Mouse (Mus musculus) liver, embryonic 15.5 days (tissue): ENCODE measurements around the gene Nod1. TPM values are rescaled to one million over a fixed set of nuclear protein-coding genes. Genes with fewer than 3 reads are reported as not detected.

Experiments
- ATAC-seq: fragments of 200-750 bp; cut with Nextera tagmentation; 2 replicates; pipeline ENCODE4 v1.8.0; 2017; ENCODE audit warnings: moderate number of reproducible peaks, mild to moderate bottlenecking, moderate library complexity; ENCODE audit not compliant: insufficient read depth
- H3K27ac ChIP-seq: fragments of 300-500 bp; sonication (generic); replicated peaks from 2 replicates; pipeline ENCODE4 v1.5.1; 2015; ENCODE audit warnings: mild to moderate bottlenecking, inconsistent platforms
- H3K27me3 ChIP-seq: fragments of 300-500 bp; sonication (generic); 2 replicates; pipeline ENCODE4 v1.6.1; 2015; ENCODE audit warnings: mild to moderate bottlenecking, inconsistent platforms
- H3K36me3 ChIP-seq: fragments of 300-500 bp; sonication (generic); replicated peaks from 2 replicates; pipeline ENCODE4 v1.6.1; 2015; ENCODE audit warnings: moderate library complexity, mild to moderate bottlenecking, inconsistent platforms
- H3K4me1 ChIP-seq: fragments of 300-500 bp; sonication (generic); replicated peaks from 2 replicates; pipeline ENCODE4 v1.6.1; 2015; ENCODE audit warnings: inconsistent platforms
- H3K4me2 ChIP-seq: fragments of 300-500 bp; sonication (generic); 2 replicates; pipeline ENCODE4 v1.6.1; 2015; ENCODE audit warnings: moderate library complexity, mild to moderate bottlenecking, inconsistent platforms
- H3K4me3 ChIP-seq: fragments of 300-500 bp; sonication (generic); replicated peaks from 2 replicates; pipeline ENCODE4 v1.5.1; 2015; ENCODE audit warnings: mild to moderate bottlenecking, inconsistent platforms
- H3K9ac ChIP-seq: fragments of 300-500 bp; sonication (generic); 2 replicates; pipeline ENCODE4 v1.6.1; 2015; ENCODE audit warnings: moderate library complexity, mild to moderate bottlenecking, inconsistent platforms
- H3K9me3 ChIP-seq: fragments of 300-500 bp; sonication (generic); replicated peaks from 2 replicates; pipeline ENCODE4 v1.6.1; 2016; ENCODE audit warnings: inconsistent platforms
- WGBS: fragments of 180-500 bp; shearing (Covaris S2); methylation state at CpG from one replicate; pipeline ENCODE4 v1.1.7; 2015; ENCODE audit warnings: mixed read lengths; ENCODE audit not compliant: insufficient replicate concordance; 5-methylcytosine and 5-hydroxymethylcytosine counted together
- polyA plus RNA-seq: library from polyadenylated mRNA; unstranded; fragments of >200 nt; fragmentation: Nextera tagmentation; extraction: Ambion mirVana; gene quantifications from 2 replicates; pipeline ENCODE4 v1.2.1, GENCODE M21; 2015

Nod1 gene
- polyA plus RNA-seq, 1 experiment from 2014 or later, result 2.2 TPM

DNA sequence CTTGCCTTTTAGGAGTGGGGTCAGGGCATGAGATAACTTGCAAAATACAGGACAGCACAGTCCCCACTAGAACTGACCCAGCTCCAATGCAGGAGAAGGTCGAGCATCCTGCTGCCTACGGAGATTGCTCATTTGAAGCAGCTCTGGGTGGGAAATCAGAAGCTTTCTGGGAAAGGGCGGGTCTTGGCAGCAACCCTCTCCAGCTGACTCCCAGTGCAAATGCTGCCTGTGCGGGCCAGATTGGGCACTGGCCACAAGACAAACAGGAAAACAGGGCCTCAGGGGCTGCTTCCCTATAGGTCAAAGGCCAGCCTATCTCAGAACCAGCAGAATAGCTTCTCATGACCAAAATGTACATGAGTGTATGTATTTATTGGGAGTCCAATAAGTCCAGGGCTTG is 32.8 kb downstream of the Nod1 start:
- no peak overlapping the region for H3K27ac ChIP-seq

DNA sequence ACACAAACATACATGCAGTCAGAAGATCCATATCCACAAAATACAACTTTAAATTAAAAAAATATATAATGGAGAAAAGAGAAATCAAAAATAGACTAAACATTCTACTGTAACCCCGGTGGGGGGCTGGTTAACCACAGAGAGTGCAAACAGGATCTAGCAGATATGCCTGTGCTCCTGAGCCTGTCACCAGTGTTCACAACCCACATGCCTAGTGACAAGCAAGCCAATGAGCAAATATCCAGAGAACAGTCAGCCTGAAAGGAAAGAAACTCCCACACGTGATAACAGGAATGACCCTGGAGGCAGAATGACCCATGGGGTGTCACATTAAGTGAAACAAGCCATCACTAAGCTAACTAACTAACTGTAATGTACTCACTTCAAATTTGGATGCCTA is 35.9 kb downstream of the Nod1 start:
- Histone ChIP-seq H3K4me3 (no peak overlapping the region), H3K27ac (no peak overlapping the region), H3K4me1 (peaks cover 9% of the 10 kb centered on the region), H3K9ac (no peak overlapping the region), H3K9me3 (no peaks in the 10 kb centered on the region), H3K4me2 (no peak overlapping the region), H3K27me3 (no peaks in the 10 kb centered on the region), H3K36me3 (no peaks in the 10 kb centered on the region)
- 13% methylated on average over 2 of the region's 2 CpGs for WGBS
- ATAC-seq, result no peak

More for the DNA sequence above, 32.8 kb downstream of the Nod1 start:
- WGBS, result 17% methylated on average over 4 of the region's 4 CpGs
- peaks cover 9% of the 10 kb centered on the region for H3K4me1 ChIP-seq
- H3K9ac ChIP-seq, result no peak overlapping the region
- no peak overlapping the region for H3K4me3 ChIP-seq
- H3K9me3 ChIP-seq, result no peaks in the 10 kb centered on the region
- peaks cover 19% of the 10 kb centered on the region; the same call in 1 of the 2 replicates for H3K27me3 ChIP-seq
- no peaks in the 10 kb centered on the region for H3K36me3 ChIP-seq
- peak; percentile 25; the same call in 1 of the 2 replicates for ATAC-seq
- H3K4me2 ChIP-seq, result no peak overlapping the region

DNA sequence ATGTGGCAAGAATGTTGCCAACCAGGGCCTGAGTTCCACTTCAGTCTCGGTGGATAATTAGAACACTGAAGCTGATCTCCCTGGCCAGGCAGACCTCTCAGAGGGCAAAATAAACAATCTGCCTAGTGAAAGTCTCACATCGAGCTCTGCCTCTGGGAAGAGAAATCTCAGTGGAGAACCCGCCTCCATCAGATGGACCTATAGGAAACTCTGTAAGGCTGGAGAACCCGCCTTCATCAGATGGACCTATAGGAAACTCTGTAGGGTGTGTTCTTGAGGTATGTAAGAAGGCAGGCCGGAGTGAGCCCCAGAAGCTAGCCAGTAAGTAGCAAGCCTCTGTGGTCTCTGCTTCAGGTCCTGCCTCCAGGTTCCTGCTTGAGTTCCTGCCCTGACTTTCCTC is 37.5 kb downstream of the Nod1 start:
- Histone ChIP-seq H3K4me1 (peaks cover 2% of the 10 kb centered on the region; the same call in 1 of the 2 replicates), H3K4me2 (no peak overlapping the region), H3K27me3 (no peaks in the 10 kb centered on the region), H3K27ac (no peak overlapping the region), H3K4me3 (no peak overlapping the region), H3K9ac (no peak overlapping the region), H3K36me3 (no peaks in the 10 kb centered on the region), H3K9me3 (no peaks in the 10 kb centered on the region)
- 57% methylated on average over 5 of the region's 5 CpGs for WGBS
- no peak for ATAC-seq

DNA sequence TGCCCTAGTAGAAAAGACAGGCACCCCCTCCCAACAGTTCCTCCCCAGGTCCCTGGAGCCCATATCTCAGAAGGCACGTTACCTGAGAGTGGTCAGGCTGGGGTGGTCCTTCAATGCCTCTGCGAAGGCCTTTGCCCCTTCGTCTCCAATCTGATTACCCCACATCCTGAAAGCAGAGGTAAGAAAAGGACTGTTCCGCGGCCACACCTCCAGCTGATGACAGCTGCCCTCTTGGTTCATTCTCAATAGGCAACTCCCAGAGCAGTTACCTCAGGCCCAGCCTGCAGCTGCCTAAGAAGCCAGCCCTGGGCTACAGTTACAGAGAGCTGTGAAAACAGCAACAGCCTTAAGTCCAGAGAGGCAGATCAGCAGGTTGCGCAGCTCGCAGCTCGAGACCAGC is 38.1 kb downstream of the Nod1 start:
- no peak for ATAC-seq
- Histone ChIP-seq H3K4me1 (no peaks in the 10 kb centered on the region; the same call in 1 of the 2 replicates), H3K27ac (no peak overlapping the region), H3K4me3 (no peak overlapping the region), H3K27me3 (no peaks in the 10 kb centered on the region), H3K4me2 (peak overlapping the region; percentile 20; the same call in 1 of the 2 replicates), H3K36me3 (no peaks in the 10 kb centered on the region), H3K9me3 (no peaks in the 10 kb centered on the region), H3K9ac (no peak overlapping the region)
- WGBS, result 58% methylated on average over 8 of the region's 8 CpGs

DNA sequence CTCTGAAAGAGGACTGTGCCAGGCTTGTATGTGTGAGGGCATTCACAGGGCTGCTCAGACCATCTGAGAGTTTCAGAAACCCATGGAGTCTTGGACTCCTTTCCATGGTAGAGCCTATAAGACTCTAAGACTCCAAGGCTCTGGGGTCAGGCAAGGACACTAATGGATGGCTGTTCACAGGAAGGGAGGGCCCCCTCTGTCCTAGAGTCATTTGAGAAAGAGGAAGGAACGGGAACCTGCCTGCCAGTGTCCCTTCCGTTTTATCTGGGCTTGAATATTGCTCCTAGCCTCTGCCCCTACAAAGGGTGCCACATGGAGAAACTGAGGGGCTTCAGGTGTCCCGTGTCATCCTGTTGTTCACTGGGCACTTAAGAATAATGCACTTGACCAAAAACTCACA is 38.5 kb downstream of the Nod1 start:
- Histone ChIP-seq H3K27me3 (no peaks in the 10 kb centered on the region), H3K9me3 (no peaks in the 10 kb centered on the region), H3K36me3 (no peaks in the 10 kb centered on the region), H3K4me3 (no peak overlapping the region), H3K4me1 (no peaks in the 10 kb centered on the region; the same call in 1 of the 2 replicates), H3K27ac (no peak overlapping the region), H3K9ac (no peak overlapping the region), H3K4me2 (peak overlapping the region; percentile 20; the same call in 1 of the 2 replicates)
- ATAC-seq, result no peak
- 23% methylated on average over 3 of the region's 3 CpGs for WGBS

DNA sequence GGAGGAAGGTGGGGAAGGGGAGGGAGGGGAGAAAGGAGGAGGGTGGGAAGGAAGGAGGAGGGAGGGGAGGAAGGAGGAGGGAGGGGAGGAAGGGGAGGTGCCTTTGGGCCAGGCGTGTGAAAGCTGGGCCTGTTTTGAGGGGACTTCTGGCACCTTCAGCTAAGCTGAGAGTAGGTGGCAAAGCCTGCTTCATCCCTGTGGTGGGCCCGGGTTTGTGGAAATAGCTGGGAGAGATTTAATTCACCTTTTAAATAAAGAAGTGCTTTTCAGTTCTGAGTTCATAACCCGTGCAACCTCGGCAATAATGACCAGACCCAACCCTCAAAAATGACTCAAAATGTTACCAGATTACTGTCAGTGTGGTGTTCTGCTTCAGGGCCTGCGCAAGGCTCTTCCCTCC is 39.2 kb downstream of the Nod1 start:
- H3K4me2 ChIP-seq, result no peak overlapping the region
- H3K27me3 ChIP-seq, result no peaks in the 10 kb centered on the region
- H3K27ac ChIP-seq, result no peak overlapping the region
- no peaks in the 10 kb centered on the region; the same call in 1 of the 2 replicates for H3K4me1 ChIP-seq
- 54% methylated on average over 5 of the region's 5 CpGs for WGBS
- no peaks in the 10 kb centered on the region for H3K9me3 ChIP-seq
- ATAC-seq, result no peak
- H3K9ac ChIP-seq, result no peak overlapping the region
- H3K4me3 ChIP-seq, result no peak overlapping the region
- no peaks in the 10 kb centered on the region for H3K36me3 ChIP-seq

DNA sequence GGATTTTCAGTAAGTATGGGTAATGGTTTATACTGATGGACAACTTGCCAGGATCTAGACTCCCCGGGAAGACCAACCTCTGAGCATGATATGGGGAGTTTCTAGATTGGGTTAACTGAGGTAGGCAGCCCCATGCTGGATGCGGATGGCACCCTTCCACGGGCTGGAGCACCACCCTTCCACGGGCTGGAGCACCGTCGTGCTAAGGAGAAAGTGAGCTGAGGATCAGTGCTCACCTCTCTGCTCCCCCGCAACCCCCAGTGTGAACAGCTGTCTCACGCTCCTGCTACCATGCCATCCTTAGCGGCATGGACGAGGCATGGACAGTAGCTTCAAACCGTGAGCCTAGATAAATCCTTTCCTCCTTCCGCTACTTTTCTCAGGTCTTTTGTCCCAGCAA is 39.9 kb downstream of the Nod1 start:
- 78% methylated on average over 12 of the region's 12 CpGs for WGBS
- H3K4me3 ChIP-seq, result no peak overlapping the region
- H3K9ac ChIP-seq, result no peak overlapping the region
- no peaks in the 10 kb centered on the region; the same call in 1 of the 2 replicates for H3K4me1 ChIP-seq
- H3K9me3 ChIP-seq, result no peaks in the 10 kb centered on the region
- H3K4me2 ChIP-seq, result no peak overlapping the region
- no peaks in the 10 kb centered on the region for H3K36me3 ChIP-seq
- no peak for ATAC-seq
- no peaks in the 10 kb centered on the region for H3K27me3 ChIP-seq
- H3K27ac ChIP-seq, result no peak overlapping the region

DNA sequence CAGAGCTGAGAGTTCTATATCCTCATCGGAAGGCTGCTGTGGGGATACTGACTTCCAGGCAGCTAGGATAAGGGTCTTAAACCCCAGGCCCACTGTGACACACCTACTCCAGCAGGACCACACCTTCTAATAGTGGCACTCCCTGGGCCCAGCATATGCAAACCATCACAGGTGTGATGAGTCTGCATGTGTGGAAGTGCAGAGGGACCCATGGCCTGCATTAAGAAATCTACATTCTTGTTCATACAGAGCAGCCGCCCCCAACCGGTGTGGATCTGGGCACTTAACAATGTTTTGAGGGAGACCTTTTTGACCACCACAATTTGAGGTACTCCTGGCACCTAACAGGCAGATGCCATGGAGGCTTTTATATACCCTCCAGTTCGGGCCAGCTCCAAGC is 40.8 kb downstream of the Nod1 start:
- no peak overlapping the region for H3K4me2 ChIP-seq
- no peaks in the 10 kb centered on the region for H3K27me3 ChIP-seq
- 74% methylated on average over 4 of the region's 4 CpGs for WGBS
- H3K4me3 ChIP-seq, result no peak overlapping the region
- no peak for ATAC-seq
- no peak overlapping the region for H3K27ac ChIP-seq
- H3K36me3 ChIP-seq, result no peaks in the 10 kb centered on the region
- no peaks in the 10 kb centered on the region; the same call in 1 of the 2 replicates for H3K4me1 ChIP-seq
- no peak overlapping the region for H3K9ac ChIP-seq
- H3K9me3 ChIP-seq, result no peaks in the 10 kb centered on the region

DNA sequence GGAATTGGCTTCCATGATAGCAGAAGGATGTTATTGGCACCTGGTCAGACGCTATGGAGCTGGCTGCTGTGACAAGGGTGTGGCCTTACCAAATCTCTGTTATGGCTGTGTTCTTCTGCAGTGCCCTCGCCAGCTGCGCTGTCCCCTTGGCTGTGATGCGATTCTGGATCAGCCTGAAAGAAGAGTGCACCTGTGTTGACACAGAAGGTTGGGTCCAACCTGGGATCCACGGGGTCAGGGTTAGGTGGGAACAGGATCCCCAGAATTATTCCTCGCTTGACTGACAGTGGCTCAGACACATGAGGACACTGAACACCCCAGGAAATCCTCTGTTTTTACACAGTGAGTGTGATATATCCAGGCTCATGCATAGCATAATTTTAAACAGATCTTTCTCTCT is 44.5 kb downstream of the Nod1 start:
- ATAC-seq, result no peak
- WGBS, result 65% methylated on average over 6 of the region's 6 CpGs
- H3K4me1 ChIP-seq, result no peaks in the 10 kb centered on the region

DNA sequence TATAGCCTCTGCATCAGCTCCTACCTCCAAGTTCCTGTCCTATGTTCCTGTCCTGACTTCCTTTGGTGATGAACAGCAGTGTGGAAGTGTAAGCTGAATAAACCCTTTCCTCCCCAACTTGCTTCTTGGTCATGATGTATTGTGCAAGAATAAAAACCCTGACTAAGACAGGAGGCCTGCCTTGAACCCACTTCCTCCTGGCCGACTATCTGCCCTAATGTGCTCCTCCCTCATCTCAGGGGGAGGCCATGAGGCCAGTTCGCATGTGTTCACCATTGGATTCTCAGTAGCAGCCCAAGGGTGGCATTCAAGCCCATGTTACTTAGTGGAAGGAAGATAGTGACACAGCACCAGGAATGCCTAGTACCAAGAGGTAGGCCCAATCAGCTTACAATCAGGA is 45.5 kb downstream of the Nod1 start:
- ATAC-seq, result no peak

More for the DNA sequence above, 44.5 kb downstream of the Nod1 start:
- H3K9ac ChIP-seq, result no peak overlapping the region
- H3K4me2 ChIP-seq, result no peak overlapping the region
- no peaks in the 10 kb centered on the region for H3K36me3 ChIP-seq
- no peaks in the 10 kb centered on the region for H3K27me3 ChIP-seq
- H3K9me3 ChIP-seq, result no peaks in the 10 kb centered on the region
- H3K4me3 ChIP-seq, result no peak overlapping the region
- H3K27ac ChIP-seq, result no peak overlapping the region

DNA sequence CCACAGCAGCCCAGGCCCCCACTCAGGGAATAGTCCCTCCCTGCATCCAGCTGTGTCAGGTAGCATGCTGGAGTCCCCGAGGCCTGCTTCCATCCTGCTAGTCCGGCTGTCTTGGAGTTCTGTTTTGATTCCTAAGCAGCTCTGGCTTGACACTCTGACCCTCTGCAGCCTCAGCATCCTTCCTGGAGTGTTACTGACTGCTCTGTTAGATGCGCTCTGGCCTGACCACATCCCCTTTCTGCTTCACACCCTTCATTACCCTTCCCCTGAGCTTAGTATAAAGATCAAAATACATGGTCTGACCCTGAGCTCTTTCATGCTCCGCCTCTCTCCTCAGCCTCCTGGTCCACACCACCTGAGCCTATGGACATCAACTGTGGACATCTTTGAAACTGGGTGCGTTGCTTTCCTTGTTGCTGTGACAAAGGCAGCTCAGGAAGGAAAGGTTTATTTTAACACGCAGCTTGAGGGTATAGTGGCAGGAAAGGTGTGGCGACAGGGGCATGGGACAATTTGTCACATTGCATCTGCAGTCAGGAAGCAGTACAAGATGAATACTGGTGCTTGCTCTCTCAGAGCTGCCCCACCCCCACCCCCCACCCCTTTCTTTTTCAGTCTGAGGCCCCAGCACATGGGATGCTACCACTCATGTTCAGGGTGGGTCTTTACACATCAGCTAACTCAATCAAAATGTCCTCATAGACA is 46.5 kb downstream of the Nod1 start:
- ATAC-seq, result no peak
- no peaks in the 10 kb centered on the region for H3K4me1 ChIP-seq
- H3K27me3 ChIP-seq, result no peaks in the 10 kb centered on the region
- no peaks in the 10 kb centered on the region for H3K36me3 ChIP-seq
- no peaks in the 10 kb centered on the region for H3K9me3 ChIP-seq
- H3K27ac ChIP-seq, result no peak overlapping the region
- H3K9ac ChIP-seq, result no peak overlapping the region
- no peak overlapping the region for H3K4me2 ChIP-seq
- no peak overlapping the region for H3K4me3 ChIP-seq
- 22% methylated on average over 7 of the region's 7 CpGs for WGBS

More for the DNA sequence above, 45.5 kb downstream of the Nod1 start:
- WGBS, result 24% methylated on average over 2 of the region's 2 CpGs
- Histone ChIP-seq H3K9ac (no peak overlapping the region), H3K4me2 (no peak overlapping the region), H3K27ac (no peak overlapping the region), H3K36me3 (no peaks in the 10 kb centered on the region), H3K9me3 (no peaks in the 10 kb centered on the region), H3K4me3 (no peak overlapping the region), H3K27me3 (no peaks in the 10 kb centered on the region), H3K4me1 (no peaks in the 10 kb centered on the region)

DNA sequence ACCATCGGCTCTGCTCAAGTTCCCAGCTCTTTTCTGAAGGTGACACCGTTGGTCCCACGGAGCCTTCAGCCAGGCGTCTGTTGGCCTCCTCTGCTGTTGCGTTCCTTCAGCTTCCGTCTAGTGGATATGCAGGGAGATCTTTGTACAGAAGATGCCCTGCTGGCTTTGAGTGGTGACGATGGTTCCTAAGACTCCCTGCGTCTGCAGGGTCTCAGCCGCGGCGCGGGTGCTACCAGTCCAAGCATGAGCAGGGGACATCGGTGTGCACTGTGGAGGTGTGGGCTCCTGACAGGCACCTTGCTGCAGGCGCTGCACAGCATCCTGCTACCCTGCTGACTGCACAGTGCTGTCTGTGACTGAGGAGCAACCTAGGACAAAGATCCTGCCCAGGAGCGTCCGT is 47.9 kb downstream of the Nod1 start:
- Histone ChIP-seq H3K4me1 (no peaks in the 10 kb centered on the region), H3K9ac (no peak overlapping the region), H3K9me3 (no peaks in the 10 kb centered on the region), H3K4me2 (no peak overlapping the region), H3K27ac (no peak overlapping the region), H3K27me3 (no peaks in the 10 kb centered on the region), H3K4me3 (no peak overlapping the region), H3K36me3 (no peaks in the 10 kb centered on the region)
- ATAC-seq, result no peak
- 81% methylated on average over 16 of the region's 16 CpGs for WGBS
